Mouse (Mus musculus): ENCODE results near the gene Nox3. TPM values are rescaled to one million over a fixed set of nuclear protein-coding genes. Genes with fewer than 3 reads are reported as not detected.
A peak's percentile ranks its signal among the peaks of the same experiment; 100 is the strongest.

Nox3 gene
- polyA plus RNA-seq (2014; fragmentation: Nextera tagmentation; extraction: Ambion mirVana), result not detected in 2 replicates

DNA sequence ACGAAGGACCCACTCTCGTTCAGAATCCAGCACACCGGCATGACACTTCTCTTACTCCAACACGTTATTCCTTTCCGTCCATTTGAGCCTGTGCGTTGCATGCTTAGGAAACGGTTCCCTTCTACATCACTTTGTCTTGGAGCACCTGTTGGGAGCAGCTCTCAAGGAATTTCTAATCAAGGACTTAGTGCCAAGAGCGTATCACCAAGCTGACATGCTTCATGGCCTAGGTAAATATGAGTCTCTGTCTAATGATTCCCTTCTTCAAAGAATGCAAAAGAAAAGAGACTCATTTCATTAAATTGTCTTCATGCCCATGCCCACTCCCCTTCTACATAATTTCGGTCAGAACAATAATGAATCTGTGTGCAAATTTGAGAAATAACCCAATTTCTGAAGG is at the start of gene Nox3:
Gene Nox3 (minus strand): TSS at position 101 of the 400 bp plus-strand sequence.
- no peaks in the 10 kb centered on the region for H3K36me3 ChIP-seq (ENCODE audit: control insufficient read depth, insufficient read depth, low read length)
- H3K9me3 ChIP-seq (ENCODE audit: control insufficient read depth, low read length), result no peaks in the 10 kb centered on the region
- DNase-seq (ENCODE audit: low spot score), result no peak
- H3K27ac ChIP-seq (ENCODE audit: low read depth), result no peak within 1 kb of the TSS
- ATAC-seq (replicated peaks; ENCODE audit: low FRiP score, low TSS enrichment, low read depth), result no peak
- no peak within 1 kb of the TSS for H3K9ac ChIP-seq (ENCODE audit: low read length)
- H3K27me3 ChIP-seq (replicated peaks; ENCODE audit: control insufficient read depth, insufficient read depth, low read length), result no peaks in the 10 kb centered on the region
- H3K4me2 ChIP-seq (ENCODE audit: low read length), result no peak within 1 kb of the TSS
- no peaks in the 10 kb centered on the region for H3K4me1 ChIP-seq (replicated peaks; ENCODE audit: control insufficient read depth, insufficient read depth, low read length)
- H3K4me3 ChIP-seq (ENCODE audit: low read depth, low read length), result no peak within 1 kb of the TSS
- WGBS, result 92% methylated on average over 9 of the region's 9 CpGs

DNA sequence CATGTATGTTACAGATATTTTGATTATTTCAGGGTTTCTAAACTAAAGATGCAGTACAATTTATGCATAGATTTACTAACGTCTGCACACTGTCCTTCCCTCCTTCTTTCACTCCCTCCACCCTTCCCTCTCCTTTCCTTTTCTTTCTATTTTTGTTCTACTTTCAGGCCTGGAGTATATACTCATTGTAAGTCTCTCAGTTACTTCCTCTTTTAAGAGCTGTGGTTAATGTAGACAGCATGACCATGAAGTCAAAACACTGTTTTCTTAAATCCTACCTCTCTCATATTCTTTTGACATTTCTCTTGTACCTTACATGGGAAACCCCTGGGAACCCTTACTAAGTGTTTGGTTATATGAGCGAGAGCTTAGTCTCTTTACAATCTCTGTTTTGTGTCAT is 48.3 kb upstream of the Nox3 start:
- Histone ChIP-seq H3K4me3 (ENCODE audit: low read depth, low read length) (no peak overlapping the region), H3K27me3 (replicated peaks; ENCODE audit: control insufficient read depth, insufficient read depth, low read length) (no peaks in the 10 kb centered on the region), H3K9ac (ENCODE audit: low read length) (no peak overlapping the region), H3K4me1 (replicated peaks; ENCODE audit: control insufficient read depth, insufficient read depth, low read length) (peaks cover 4% of the 10 kb centered on the region; the same call in 1 of the 2 replicates), H3K27ac (ENCODE audit: low read depth) (no peak overlapping the region), H3K36me3 (ENCODE audit: control insufficient read depth, insufficient read depth, low read length) (no peaks in the 10 kb centered on the region), H3K9me3 (ENCODE audit: control insufficient read depth, low read length) (no peaks in the 10 kb centered on the region), H3K4me2 (ENCODE audit: low read length) (no peak overlapping the region)
- WGBS, result 40% methylated on average over 2 of the region's 2 CpGs
- ATAC-seq (replicated peaks; ENCODE audit: low FRiP score, low TSS enrichment, low read depth) (0 out of 2 replicates have a peak, but pooled peaks have one; percentile 32), DNase-seq (ENCODE audit: low spot score) (no peak)

- no peaks in the 10 kb centered on the region for H3K4me1 ChIP-seq (replicated peaks; ENCODE audit: control insufficient read depth, insufficient read depth, low read length)
- no peak overlapping the region for H3K4me2 ChIP-seq (ENCODE audit: low read length)
- no peak for DNase-seq (ENCODE audit: low spot score)
- no peak overlapping the region for H3K27ac ChIP-seq (ENCODE audit: low read depth)
- H3K27me3 ChIP-seq (replicated peaks; ENCODE audit: control insufficient read depth, insufficient read depth, low read length), result no peaks in the 10 kb centered on the region
- no peaks in the 10 kb centered on the region for H3K9me3 ChIP-seq (ENCODE audit: control insufficient read depth, low read length)
- H3K9ac ChIP-seq (ENCODE audit: low read length), result no peak overlapping the region
- 73% methylated on average over 2 of the region's 2 CpGs for WGBS
- H3K4me3 ChIP-seq (ENCODE audit: low read depth, low read length), result no peak overlapping the region
- no peak for ATAC-seq (replicated peaks; ENCODE audit: low FRiP score, low TSS enrichment, low read depth)
- no peaks in the 10 kb centered on the region for H3K36me3 ChIP-seq (ENCODE audit: control insufficient read depth, insufficient read depth, low read length)
Measured at GRCm38 (mm10) chr17:3736936-3737335, 40.9 kb upstream of the Nox3 start.

GRCm38 (mm10) chr17:3734286-3734685 is 38.2 kb upstream of the Nox3 start:
- Histone ChIP-seq H3K4me3 (ENCODE audit: low read depth, low read length) (no peak overlapping the region), H3K36me3 (ENCODE audit: control insufficient read depth, insufficient read depth, low read length) (no peaks in the 10 kb centered on the region), H3K27ac (ENCODE audit: low read depth) (no peak overlapping the region), H3K9ac (ENCODE audit: low read length) (no peak overlapping the region), H3K27me3 (replicated peaks; ENCODE audit: control insufficient read depth, insufficient read depth, low read length) (no peaks in the 10 kb centered on the region), H3K4me1 (replicated peaks; ENCODE audit: control insufficient read depth, insufficient read depth, low read length) (no peaks in the 10 kb centered on the region), H3K9me3 (ENCODE audit: control insufficient read depth, low read length) (no peaks in the 10 kb centered on the region), H3K4me2 (ENCODE audit: low read length) (no peak overlapping the region)
- DNase-seq (ENCODE audit: low spot score) (no peak), ATAC-seq (replicated peaks; ENCODE audit: low FRiP score, low TSS enrichment, low read depth) (no peak)

- Histone ChIP-seq H3K36me3 (ENCODE audit: control insufficient read depth, insufficient read depth, low read length) (no peaks in the 10 kb centered on the region), H3K4me3 (ENCODE audit: low read depth, low read length) (no peak overlapping the region), H3K27ac (ENCODE audit: low read depth) (no peak overlapping the region), H3K4me1 (replicated peaks; ENCODE audit: control insufficient read depth, insufficient read depth, low read length) (no peaks in the 10 kb centered on the region; the same call in 1 of the 2 replicates), H3K9me3 (ENCODE audit: control insufficient read depth, low read length) (no peaks in the 10 kb centered on the region), H3K27me3 (replicated peaks; ENCODE audit: control insufficient read depth, insufficient read depth, low read length) (no peaks in the 10 kb centered on the region), H3K9ac (ENCODE audit: low read length) (no peak overlapping the region), H3K4me2 (ENCODE audit: low read length) (no peak overlapping the region)
- 100% methylated on average over 1 of the region's 1 CpGs for WGBS
- ATAC-seq (replicated peaks; ENCODE audit: low FRiP score, low TSS enrichment, low read depth), result no peak; the same call in 1 of the 2 replicates
- no peak for DNase-seq (ENCODE audit: low spot score)
Measured at GRCm38 (mm10) chr17:3705350-3705930, 9.4 kb upstream of the Nox3 start.

- Histone ChIP-seq H3K27me3 (replicated peaks; ENCODE audit: control insufficient read depth, insufficient read depth, low read length) (no peaks in the 10 kb centered on the region), H3K4me2 (ENCODE audit: low read length) (no peak overlapping the region), H3K36me3 (ENCODE audit: control insufficient read depth, insufficient read depth, low read length) (no peaks in the 10 kb centered on the region), H3K4me3 (ENCODE audit: low read depth, low read length) (no peak overlapping the region), H3K9me3 (ENCODE audit: control insufficient read depth, low read length) (no peaks in the 10 kb centered on the region), H3K27ac (ENCODE audit: low read depth) (no peak overlapping the region), H3K9ac (ENCODE audit: low read length) (no peak overlapping the region), H3K4me1 (replicated peaks; ENCODE audit: control insufficient read depth, insufficient read depth, low read length) (no peaks in the 10 kb centered on the region; the same call in 1 of the 2 replicates)
- ATAC-seq (replicated peaks; ENCODE audit: low FRiP score, low TSS enrichment, low read depth) (no peak), DNase-seq (ENCODE audit: low spot score) (no peak)
- 55% methylated on average over 3 of the region's 3 CpGs for WGBS
Measured at GRCm38 (mm10) chr17:3702320-3702719, 6.3 kb upstream of the Nox3 start.

DNA sequence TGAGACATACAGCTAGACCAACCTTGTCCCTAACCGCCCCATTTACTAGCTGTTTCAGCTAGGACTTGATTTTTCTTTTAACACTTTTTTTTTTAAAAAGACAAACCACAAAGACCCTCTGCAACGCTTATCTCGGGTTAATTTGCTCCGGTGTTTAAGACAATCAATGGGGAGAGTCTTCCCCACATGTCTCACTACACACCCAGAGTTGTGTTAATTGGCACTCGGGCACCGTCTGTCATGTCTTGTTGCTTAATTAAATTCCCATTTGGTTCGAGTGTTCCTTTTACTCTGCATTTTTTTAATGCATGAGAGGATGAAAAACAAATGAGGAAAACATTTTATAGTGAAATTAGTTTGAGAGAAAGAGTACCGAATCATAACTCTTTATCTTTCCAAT is 3.2 kb downstream of the Nox3 start:
- H3K9ac ChIP-seq (ENCODE audit: low read length), result no peak overlapping the region
- H3K36me3 ChIP-seq (ENCODE audit: control insufficient read depth, insufficient read depth, low read length), result no peaks in the 10 kb centered on the region
- H3K9me3 ChIP-seq (ENCODE audit: control insufficient read depth, low read length), result no peaks in the 10 kb centered on the region
- DNase-seq (ENCODE audit: low spot score) (no peak), ATAC-seq (replicated peaks; ENCODE audit: low FRiP score, low TSS enrichment, low read depth) (no peak)
- 76% methylated on average over 8 of the region's 8 CpGs for WGBS
- H3K4me2 ChIP-seq (ENCODE audit: low read length), result no peak overlapping the region
- no peaks in the 10 kb centered on the region for H3K27me3 ChIP-seq (replicated peaks; ENCODE audit: control insufficient read depth, insufficient read depth, low read length)
- H3K27ac ChIP-seq (ENCODE audit: low read depth), result no peak overlapping the region
- H3K4me1 ChIP-seq (replicated peaks; ENCODE audit: control insufficient read depth, insufficient read depth, low read length), result no peaks in the 10 kb centered on the region
- no peak overlapping the region for H3K4me3 ChIP-seq (ENCODE audit: low read depth, low read length)

GRCm38 (mm10) chr17:3690499-3691258 is 5.4 kb downstream of the Nox3 start:
- H3K4me2 ChIP-seq (ENCODE audit: low read length), result no peak overlapping the region
- H3K4me1 ChIP-seq (replicated peaks; ENCODE audit: control insufficient read depth, insufficient read depth, low read length), result no peaks in the 10 kb centered on the region
- no peaks in the 10 kb centered on the region for H3K36me3 ChIP-seq (ENCODE audit: control insufficient read depth, insufficient read depth, low read length)
- DNase-seq (ENCODE audit: low spot score) (no peak), ATAC-seq (replicated peaks; ENCODE audit: low FRiP score, low TSS enrichment, low read depth) (no peak)
- WGBS, result 62% methylated on average over 8 of the region's 8 CpGs
- H3K9me3 ChIP-seq (ENCODE audit: control insufficient read depth, low read length), result no peaks in the 10 kb centered on the region
- no peak overlapping the region for H3K9ac ChIP-seq (ENCODE audit: low read length)
- H3K27me3 ChIP-seq (replicated peaks; ENCODE audit: control insufficient read depth, insufficient read depth, low read length), result no peaks in the 10 kb centered on the region
- no peak overlapping the region for H3K27ac ChIP-seq (ENCODE audit: low read depth)
- H3K4me3 ChIP-seq (ENCODE audit: low read depth, low read length), result no peak overlapping the region

GRCm38 (mm10) chr17:3683662-3684061 is 12.4 kb downstream of the Nox3 start:
- Histone ChIP-seq H3K9ac (ENCODE audit: low read length) (no peak overlapping the region), H3K9me3 (ENCODE audit: control insufficient read depth, low read length) (no peaks in the 10 kb centered on the region), H3K27ac (ENCODE audit: low read depth) (no peak overlapping the region), H3K4me1 (replicated peaks; ENCODE audit: control insufficient read depth, insufficient read depth, low read length) (no peaks in the 10 kb centered on the region), H3K4me3 (ENCODE audit: low read depth, low read length) (no peak overlapping the region), H3K36me3 (ENCODE audit: control insufficient read depth, insufficient read depth, low read length) (no peaks in the 10 kb centered on the region), H3K4me2 (ENCODE audit: low read length) (no peak overlapping the region), H3K27me3 (replicated peaks; ENCODE audit: control insufficient read depth, insufficient read depth, low read length) (no peaks in the 10 kb centered on the region)
- 40% methylated on average over 3 of the region's 3 CpGs for WGBS
- DNase-seq (ENCODE audit: low spot score) (no peak), ATAC-seq (replicated peaks; ENCODE audit: low FRiP score, low TSS enrichment, low read depth) (no peak)

Measured in intestine, embryonic 14.5 days (tissue).